Mouse (Mus musculus): ENCODE measurements around the gene Kif2c. TPM values are rescaled to one million over a fixed set of nuclear protein-coding genes. Genes with fewer than 3 reads are reported as not detected.

Gene Kif2c
- polyA plus RNA-seq, 1 experiment from 2014 or later = 24.6 TPM

GRCm38 (mm10) chr4:117210147-117211074, 28.0 kb upstream of the Kif2c start:
- TF ChIP-seq CTCF (IDR thresholded peaks at IDR 0.05; ENCODE audit: low read depth) = peak; percentile 85
- Histone ChIP-seq H3K27ac (peak overlapping the region; percentile 76), H3K4me3 (replicated peaks; ENCODE audit: low read depth, low read length) (0 out of 2 replicates have a peak overlapping the region, but pooled peaks have one; percentile 7), H3K9me3 (replicated peaks; ENCODE audit: low read length) (no peaks in the 10 kb centered on the region), H3K36me3 (ENCODE audit: insufficient read depth, low read length) (no peaks in the 10 kb centered on the region), H3K9ac (ENCODE audit: low read depth, low read length) (peak overlapping the region; percentile 57; the same call in 1 of the 2 replicates), H3K4me1 (replicated peaks; ENCODE audit: insufficient read depth, low read length) (no peaks in the 10 kb centered on the region), H3K4me2 (ENCODE audit: low read length) (peak overlapping the region; percentile 37), H3K27me3 (ENCODE audit: insufficient read depth, low read length) (no peaks in the 10 kb centered on the region)
- ATAC-seq (replicated peaks; ENCODE audit: low FRiP score, low read depth) (peak; percentile 71), DNase-seq (ENCODE audit: low spot score) (peak; percentile 88)
- WGBS = 6% methylated on average over 20 of the region's 20 CpGs

- TF ChIP-seq CTCF (IDR thresholded peaks at IDR 0.05; ENCODE audit: low read depth) = no peak
Observed at GRCm38 (mm10) chr4:117209592-117209991, 27.2 kb upstream of the Kif2c start.

GRCm38 (mm10) chr4:117202992-117203354, 20.5 kb upstream of the Kif2c start:
- H3K36me3 ChIP-seq (ENCODE audit: insufficient read depth, low read length) = no peaks in the 10 kb centered on the region
- H3K4me1 ChIP-seq (replicated peaks; ENCODE audit: insufficient read depth, low read length) = no peaks in the 10 kb centered on the region
- H3K4me3 ChIP-seq (replicated peaks; ENCODE audit: low read depth, low read length) = no peak overlapping the region
- ATAC-seq (replicated peaks; ENCODE audit: low FRiP score, low read depth) (peak; percentile 8; the same call in 1 of the 2 replicates), DNase-seq (ENCODE audit: low spot score) (no peak)
- WGBS = 71% methylated on average over 4 of the region's 4 CpGs
- no peak overlapping the region for H3K9ac ChIP-seq (ENCODE audit: low read depth, low read length)
- H3K4me2 ChIP-seq (ENCODE audit: low read length) = peak overlapping the region; percentile 57; the same call in 1 of the 2 replicates
- no peak for TF ChIP-seq CTCF (IDR thresholded peaks at IDR 0.05; ENCODE audit: low read depth)
- H3K9me3 ChIP-seq (replicated peaks; ENCODE audit: low read length) = no peaks in the 10 kb centered on the region
- no peaks in the 10 kb centered on the region for H3K27me3 ChIP-seq (ENCODE audit: insufficient read depth, low read length)
- peak overlapping the region; percentile 81 for H3K27ac ChIP-seq

More at GRCm38 (mm10) chr4:117209592-117209991, 27.2 kb upstream of the Kif2c start:
- ATAC-seq (replicated peaks; ENCODE audit: low FRiP score, low read depth) (no peak), DNase-seq (ENCODE audit: low spot score) (no peak)
- no peaks in the 10 kb centered on the region for H3K27me3 ChIP-seq (ENCODE audit: insufficient read depth, low read length)
- no peaks in the 10 kb centered on the region for H3K9me3 ChIP-seq (replicated peaks; ENCODE audit: low read length)
- no peaks in the 10 kb centered on the region for H3K36me3 ChIP-seq (ENCODE audit: insufficient read depth, low read length)
- no peak overlapping the region for H3K4me3 ChIP-seq (replicated peaks; ENCODE audit: low read depth, low read length)
- H3K9ac ChIP-seq (ENCODE audit: low read depth, low read length) = no peak overlapping the region
- H3K4me1 ChIP-seq (replicated peaks; ENCODE audit: insufficient read depth, low read length) = no peaks in the 10 kb centered on the region
- H3K4me2 ChIP-seq (ENCODE audit: low read length) = no peak overlapping the region
- no peak overlapping the region for H3K27ac ChIP-seq
- 77% methylated on average over 6 of the region's 6 CpGs for WGBS

- WGBS = under 1% methylated on average over 25 of the region's 25 CpGs
- Histone ChIP-seq H3K27ac (peak overlapping the region; percentile 81), H3K36me3 (ENCODE audit: insufficient read depth, low read length) (no peaks in the 10 kb centered on the region), H3K27me3 (ENCODE audit: insufficient read depth, low read length) (no peaks in the 10 kb centered on the region), H3K4me2 (ENCODE audit: low read length) (peak overlapping the region; percentile 57), H3K9ac (ENCODE audit: low read depth, low read length) (peak overlapping the region; percentile 56), H3K9me3 (replicated peaks; ENCODE audit: low read length) (no peaks in the 10 kb centered on the region), H3K4me3 (replicated peaks; ENCODE audit: low read depth, low read length) (peak overlapping the region; percentile 15), H3K4me1 (replicated peaks; ENCODE audit: insufficient read depth, low read length) (no peaks in the 10 kb centered on the region)
- ATAC-seq (replicated peaks; ENCODE audit: low FRiP score, low read depth) (peak; percentile 89), DNase-seq (ENCODE audit: low spot score) (peak; percentile 95)
- TF ChIP-seq CTCF (IDR thresholded peaks at IDR 0.05; ENCODE audit: low read depth) = peak; percentile 80
Observed at GRCm38 (mm10) chr4:117202046-117202991, 19.9 kb upstream of the Kif2c start.

- DNase-seq (ENCODE audit: low spot score) (no peak), ATAC-seq (replicated peaks; ENCODE audit: low FRiP score, low read depth) (no peak)
- no peaks in the 10 kb centered on the region for H3K4me1 ChIP-seq (replicated peaks; ENCODE audit: insufficient read depth, low read length)
- H3K4me3 ChIP-seq (replicated peaks; ENCODE audit: low read depth, low read length) = no peak overlapping the region
- no peaks in the 10 kb centered on the region for H3K36me3 ChIP-seq (ENCODE audit: insufficient read depth, low read length)
- WGBS = 93% methylated on average over 14 of the region's 14 CpGs
- no peak overlapping the region for H3K27ac ChIP-seq
- H3K4me2 ChIP-seq (ENCODE audit: low read length) = no peak overlapping the region
- H3K27me3 ChIP-seq (ENCODE audit: insufficient read depth, low read length) = no peaks in the 10 kb centered on the region
- no peaks in the 10 kb centered on the region for H3K9me3 ChIP-seq (replicated peaks; ENCODE audit: low read length)
- TF ChIP-seq CTCF (IDR thresholded peaks at IDR 0.05; ENCODE audit: low read depth) = no peak
- H3K9ac ChIP-seq (ENCODE audit: low read depth, low read length) = no peak overlapping the region
Observed at GRCm38 (mm10) chr4:117191804-117192203, 9.4 kb upstream of the Kif2c start.

GRCm38 (mm10) chr4:117190660-117191059, 8.2 kb upstream of the Kif2c start:
- ATAC-seq (replicated peaks; ENCODE audit: low FRiP score, low read depth) (no peak), DNase-seq (ENCODE audit: low spot score) (no peak)
- H3K9me3 ChIP-seq (replicated peaks; ENCODE audit: low read length) = no peaks in the 10 kb centered on the region
- H3K4me2 ChIP-seq (ENCODE audit: low read length) = no peak overlapping the region
- no peaks in the 10 kb centered on the region for H3K36me3 ChIP-seq (ENCODE audit: insufficient read depth, low read length)
- H3K4me3 ChIP-seq (replicated peaks; ENCODE audit: low read depth, low read length) = no peak overlapping the region
- H3K27ac ChIP-seq = peak overlapping the region; percentile 79; the same call in 1 of the 2 replicates
- 0 out of 2 replicates have a peak overlapping the region, but pooled peaks have one; percentile 1 for H3K9ac ChIP-seq (ENCODE audit: low read depth, low read length)
- H3K4me1 ChIP-seq (replicated peaks; ENCODE audit: insufficient read depth, low read length) = no peaks in the 10 kb centered on the region
- H3K27me3 ChIP-seq (ENCODE audit: insufficient read depth, low read length) = no peaks in the 10 kb centered on the region
- no peak for TF ChIP-seq CTCF (IDR thresholded peaks at IDR 0.05; ENCODE audit: low read depth)
- WGBS = 58% methylated on average over 7 of the region's 7 CpGs
